Mouse (Mus musculus) liver, adult 2 months (tissue): ENCODE results near the gene Bcl11a. TPM values are rescaled to one million over a fixed set of nuclear protein-coding genes. Genes with fewer than 3 reads are reported as not detected.
"Not testable (repeated sequence)": the region's sequence is repeated elsewhere in the genome, so short reads cannot be mapped to it uniquely, and the experiment has no call there.

Experiments
- DNase-seq: peaks from one replicate; pipeline ENCODE4 v3.0.0-alpha.2; 2011; ENCODE audit warnings: low read depth, low spot score; ENCODE audit errors: extremely low read depth
- H3K27ac ChIP-seq: fragments of 200-500 bp; replicated peaks from 2 replicates; pipeline ENCODE4 v1.5.1; 2012; ENCODE audit warnings: low read depth, mild to moderate bottlenecking, control low read depth, inconsistent platforms, low read length; ENCODE audit not compliant: insufficient read depth
- H3K27me3 ChIP-seq: fragments of 200-500 bp; 2 replicates; pipeline ENCODE4 v1.6.1; 2012; ENCODE audit warnings: mild to moderate bottlenecking, moderate library complexity, low read length, inconsistent platforms; ENCODE audit not compliant: control insufficient read depth, insufficient read depth
- H3K36me3 ChIP-seq: fragments of 200-500 bp; 2 replicates; pipeline ENCODE4 v1.6.1; 2012; ENCODE audit warnings: low read length, inconsistent platforms; ENCODE audit not compliant: control insufficient read depth, insufficient read depth
- H3K4me1 ChIP-seq: fragments of 200-500 bp; 2 replicates; pipeline ENCODE4 v1.6.1; 2011; ENCODE audit warnings: low read length; ENCODE audit not compliant: control insufficient read depth, insufficient read depth
- H3K4me3 ChIP-seq: fragments of 200-500 bp; 2 replicates; pipeline ENCODE4 v1.5.1; 2011; ENCODE audit warnings: low read depth, mild to moderate bottlenecking, control low read depth, low read length, moderate library complexity; ENCODE audit not compliant: insufficient read depth
- H3K79me2 ChIP-seq: fragments of 200-500 bp; 2 replicates; pipeline ENCODE4 v1.6.1; 2012; ENCODE audit warnings: inconsistent platforms, mild to moderate bottlenecking, low read length, moderate library complexity; ENCODE audit not compliant: control insufficient read depth, insufficient read depth
- H3K9ac ChIP-seq: fragments of 200-500 bp; 2 replicates; pipeline ENCODE4 v1.6.1; 2012; ENCODE audit warnings: low read depth, mild to moderate bottlenecking, control low read depth, inconsistent platforms, low read length
- CTCF ChIP-seq: fragments of 200-500 bp; IDR thresholded peaks from 2 replicates; pipeline ENCODE4 v1.5.1; 2011; ENCODE audit warnings: low read depth, low read length, control low read depth
- POLR2A ChIP-seq: fragments of 200-500 bp; IDR thresholded peaks from 2 replicates; pipeline ENCODE4 v1.6.1; 2011; ENCODE audit warnings: low read length, control low read depth; ENCODE audit not compliant: insufficient read depth; ENCODE audit errors: extremely low read depth
- WGBS: fragments of 180-500 bp; shearing (Covaris S2); methylation state at CpG from one replicate; pipeline ENCODE4 v1.1.7; 2018; 5-methylcytosine and 5-hydroxymethylcytosine counted together
- polyA plus RNA-seq: library from polyadenylated mRNA; depleted of rRNA; stranded (reverse); fragments of >200 nt; gene quantifications from 2 replicates; pipeline ENCODE4 v1.2.3, GENCODE M21; 2012
- total RNA-seq: library from RNA; depleted of rRNA; stranded (reverse); fragments of >200 nt; gene quantifications from 2 replicates; pipeline ENCODE4 v1.2.3, GENCODE M21; 2014

Bcl11a gene
- total and polyA plus RNA-seq, 2 experiments = 0.09 to 0.13 TPM

- no peak for DNase-seq
- Histone ChIP-seq H3K79me2 (no peaks in the 10 kb centered on the region), H3K27ac (no peak overlapping the region), H3K9ac (no peak overlapping the region), H3K27me3 (no peaks in the 10 kb centered on the region), H3K36me3 (no peaks in the 10 kb centered on the region), H3K4me1 (no peaks in the 10 kb centered on the region), H3K4me3 (no peak overlapping the region)
- TF ChIP-seq POLR2A (no peak), CTCF (no peak)
- WGBS = 65% methylated on average over 7 of the region's 7 CpGs
These were observed 38.9 kb downstream of the Bcl11a start for GRCm38 (mm10) chr11:24116582-24117318.

GRCm38 (mm10) chr11:24121136-24121535 lies 43.3 kb downstream of the Bcl11a start:
- H3K36me3 ChIP-seq = no peaks in the 10 kb centered on the region
- H3K4me1 ChIP-seq = no peaks in the 10 kb centered on the region
- TF ChIP-seq POLR2A (no peak), CTCF (no peak)
- no peak overlapping the region for H3K9ac ChIP-seq
- DNase-seq = no peak
- 84% methylated on average over 9 of the region's 9 CpGs for WGBS
- no peak overlapping the region for H3K27ac ChIP-seq
- no peaks in the 10 kb centered on the region for H3K79me2 ChIP-seq
- no peaks in the 10 kb centered on the region for H3K27me3 ChIP-seq
- no peak overlapping the region for H3K4me3 ChIP-seq

- TF ChIP-seq CTCF (no peak), POLR2A (no peak)
- Histone ChIP-seq H3K27ac (no peak overlapping the region), H3K4me1 (no peaks in the 10 kb centered on the region), H3K36me3 (no peaks in the 10 kb centered on the region), H3K79me2 (no peaks in the 10 kb centered on the region), H3K4me3 (no peak overlapping the region), H3K27me3 (no peaks in the 10 kb centered on the region), H3K9ac (no peak overlapping the region)
- WGBS = 89% methylated on average over 7 of the region's 7 CpGs
- DNase-seq = no peak
These were observed 45.0 kb downstream of the Bcl11a start for GRCm38 (mm10) chr11:24122899-24123298.

- Histone ChIP-seq H3K27ac (no peak overlapping the region), H3K4me1 (no peaks in the 10 kb centered on the region), H3K4me3 (no peak overlapping the region), H3K27me3 (no peaks in the 10 kb centered on the region), H3K79me2 (no peaks in the 10 kb centered on the region), H3K36me3 (no peaks in the 10 kb centered on the region), H3K9ac (no peak overlapping the region)
- no peak for DNase-seq
- WGBS = 84% methylated on average over 2 of the region's 2 CpGs
- TF ChIP-seq POLR2A (no peak), CTCF (no peak)
These were observed 46.1 kb downstream of the Bcl11a start for GRCm38 (mm10) chr11:24123991-24124390.

- no peak for DNase-seq
- H3K9ac ChIP-seq = no peak overlapping the region
- no peaks in the 10 kb centered on the region for H3K79me2 ChIP-seq
- no peaks in the 10 kb centered on the region for H3K4me1 ChIP-seq
- no peaks in the 10 kb centered on the region for H3K27me3 ChIP-seq
- 79% methylated on average over 6 of the region's 6 CpGs for WGBS
- no peak overlapping the region for H3K4me3 ChIP-seq
- no peak for TF ChIP-seq CTCF
- no peak for TF ChIP-seq POLR2A
- no peak overlapping the region for H3K27ac ChIP-seq
- H3K36me3 ChIP-seq = no peaks in the 10 kb centered on the region
These were observed 47.2 kb downstream of the Bcl11a start for GRCm38 (mm10) chr11:24125098-24125497.

- Histone ChIP-seq H3K27ac (no peak overlapping the region), H3K4me3 (no peak overlapping the region), H3K79me2 (no peaks in the 10 kb centered on the region), H3K27me3 (no peaks in the 10 kb centered on the region), H3K36me3 (no peaks in the 10 kb centered on the region), H3K4me1 (no peaks in the 10 kb centered on the region), H3K9ac (no peak overlapping the region)
- DNase-seq = no peak
- WGBS = 88% methylated on average over 2 of the region's 2 CpGs
- TF ChIP-seq POLR2A = no peak
- TF ChIP-seq CTCF = no peak
These were observed 50.1 kb downstream of the Bcl11a start for GRCm38 (mm10) chr11:24128001-24128400.

- 90% methylated on average over 4 of the region's 4 CpGs for WGBS
These were observed 51.0 kb downstream of the Bcl11a start for GRCm38 (mm10) chr11:24128880-24129279.

More at GRCm38 (mm10) chr11:24128880-24129279, 51.0 kb downstream of the Bcl11a start:
- H3K27me3 ChIP-seq, H3K4me3 ChIP-seq, H3K36me3 ChIP-seq, H3K27ac ChIP-seq, H3K9ac ChIP-seq, DNase-seq, H3K79me2 ChIP-seq, H3K4me1 ChIP-seq: not testable (repeated sequence)
